Mouse (Mus musculus) C2C12 (cell line): ENCODE data around the gene Gm28042.

Source experiments
- CEBPB ChIP-seq: IDR thresholded peaks from one replicate; pipeline ENCODE4 v1.6.1; 2011; ENCODE audit warnings: low read depth, mild to moderate bottlenecking, control low read depth, moderate library complexity
- CTCF ChIP-seq: IDR thresholded peaks from one replicate; pipeline ENCODE4 v1.5.1; 2011; ENCODE audit not compliant: control insufficient read depth, insufficient read depth, insufficient read length
- MYOD1 ChIP-seq: IDR thresholded peaks from one replicate; pipeline ENCODE4 v1.6.1; 2011; ENCODE audit warnings: low read depth; ENCODE audit not compliant: control insufficient read depth, insufficient read length

DNA sequence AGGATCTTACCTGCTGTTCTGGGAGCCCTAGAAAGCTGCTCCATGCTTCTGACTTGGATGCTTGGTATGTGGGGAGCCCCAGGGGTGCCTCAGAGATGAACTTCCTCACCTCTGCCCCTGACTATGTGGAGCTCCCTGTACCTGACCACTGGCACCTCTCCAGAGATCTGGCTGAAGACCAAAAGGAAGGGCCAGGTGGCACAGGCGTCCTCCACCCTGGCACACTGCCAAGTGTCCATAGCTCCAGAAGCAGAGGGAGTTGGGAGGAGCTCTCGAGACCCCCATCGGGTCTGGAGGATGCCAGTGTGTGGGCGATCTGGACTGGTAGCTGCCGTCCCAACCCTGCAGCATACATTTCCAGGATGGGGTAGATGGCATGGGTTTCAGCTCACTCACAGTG is 6.4 kb downstream of the Gm28042 start:
- TF ChIP-seq CTCF (no peak), CEBPB (no peak), MYOD1 (no peak)
